Mouse (Mus musculus) kidney, adult 11 months (tissue): ENCODE measurements at regions not wholly inside any gene's neighbourhood (a gene's known extent, or its start where the extent isn't known, plus 50 kb on each side); places are given as distances from the start of the nearest gene placed in this dataset.
"Not testable (repeated sequence)": the region's sequence is repeated elsewhere in the genome, so short reads cannot be mapped to it uniquely, and the experiment has no call there.

Source experiments
- DNase-seq: peaks from one replicate; pipeline ENCODE4 v3.0.0; 2022

DNA sequence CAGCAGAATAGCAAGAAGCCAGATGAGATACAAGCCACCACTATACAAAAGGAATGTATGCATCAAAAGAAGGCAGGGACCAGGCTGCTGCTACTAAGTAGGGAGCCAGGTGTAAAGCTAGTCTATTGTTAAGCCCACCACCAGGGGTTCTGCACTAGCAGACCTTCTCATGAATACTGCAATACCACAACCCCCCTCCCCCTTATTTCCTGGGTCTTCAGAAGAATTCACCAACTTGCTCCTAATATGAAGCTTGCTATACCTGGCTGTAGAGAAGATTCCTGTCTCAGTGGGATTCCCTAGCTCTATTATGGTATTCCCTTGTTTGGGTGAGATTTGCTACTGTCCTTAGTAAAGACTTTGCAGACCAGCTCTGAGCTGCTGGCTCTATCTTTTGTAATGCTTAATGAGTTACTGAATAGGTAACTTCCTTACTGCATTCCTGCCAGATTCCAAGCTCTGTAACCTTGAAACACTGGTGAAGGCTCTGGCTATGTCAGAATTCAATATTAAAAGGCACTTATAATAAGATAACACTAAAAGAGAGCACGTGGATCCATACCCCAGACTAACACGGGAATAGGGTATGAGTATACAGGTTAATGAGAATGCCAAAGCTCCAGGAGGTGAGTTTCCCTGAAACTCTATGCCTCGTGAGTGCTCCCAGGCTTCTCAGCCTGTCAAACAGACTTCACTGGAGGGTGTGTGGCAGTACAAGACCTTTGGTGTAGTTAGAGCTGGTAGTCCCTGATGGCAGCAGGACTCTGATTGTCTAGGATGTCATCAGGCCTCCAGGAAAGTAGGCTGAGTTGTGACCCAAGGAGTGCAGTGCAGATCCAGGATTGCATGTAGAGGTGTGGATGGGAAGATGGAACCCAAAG lies 455.5 kb downstream of the Plxdc2 start:
- DNase-seq = not testable (repeated sequence)

GRCm38 (mm10) chr2:16820442-16820841 lies 464.3 kb downstream of the Plxdc2 start:
- no peak for DNase-seq

GRCm38 (mm10) chr2:16824681-16825230 lies 468.7 kb downstream of the Plxdc2 start:
- no peak for DNase-seq

- DNase-seq = no peak
These were observed 471.2 kb downstream of the Plxdc2 start for GRCm38 (mm10) chr2:16827266-16827665.

GRCm38 (mm10) chr2:16835960-16836359 lies 479.9 kb downstream of the Plxdc2 start:
- DNase-seq = no peak

GRCm38 (mm10) chr2:16838718-16839117 lies 482.6 kb downstream of the Plxdc2 start:
- DNase-seq = no peak

DNA sequence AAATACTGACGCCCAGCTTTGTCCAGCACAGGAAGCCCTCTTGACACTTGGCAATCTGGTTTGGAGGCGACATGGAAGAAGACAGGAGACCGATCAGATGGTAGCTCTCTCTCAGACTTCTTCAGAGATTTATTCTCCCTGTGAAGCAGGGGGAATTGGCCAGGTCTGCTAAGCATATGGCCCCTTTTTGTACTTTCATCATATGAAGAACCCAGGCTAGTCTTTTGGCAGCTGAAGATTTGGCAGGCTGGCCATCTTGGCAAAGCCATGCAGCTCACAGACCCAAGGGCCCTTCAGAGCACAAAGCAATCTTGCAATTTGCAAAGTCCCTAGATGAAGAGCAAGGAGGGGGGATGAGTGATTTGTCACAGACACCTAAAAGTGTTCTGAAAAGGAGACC lies 493.8 kb downstream of the Plxdc2 start:
- DNase-seq = no peak

DNA sequence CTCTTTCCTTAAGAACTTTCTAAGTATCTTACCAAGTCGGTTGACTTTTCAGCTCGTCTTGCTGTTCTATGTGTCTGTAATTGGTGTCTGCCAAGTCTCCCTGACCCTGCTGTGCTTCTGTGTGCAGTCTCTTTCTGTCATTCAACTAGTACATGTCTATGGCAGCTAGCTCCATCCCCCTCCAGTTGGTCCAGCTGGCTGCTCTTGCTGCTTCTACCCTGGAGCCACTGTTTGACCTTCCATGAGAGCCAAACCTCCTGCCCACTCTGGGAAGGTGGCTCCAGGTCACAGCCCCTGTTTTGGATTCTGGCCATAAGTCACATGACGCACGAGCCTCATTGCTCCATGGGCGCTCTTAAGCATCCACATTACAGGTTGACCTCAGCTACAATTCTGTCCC lies 504.0 kb downstream of the Plxdc2 start:
- DNase-seq = peak; percentile 44

- DNase-seq = no peak
These were observed 510.2 kb downstream of the Plxdc2 start for GRCm38 (mm10) chr2:16866163-16866852.

DNA sequence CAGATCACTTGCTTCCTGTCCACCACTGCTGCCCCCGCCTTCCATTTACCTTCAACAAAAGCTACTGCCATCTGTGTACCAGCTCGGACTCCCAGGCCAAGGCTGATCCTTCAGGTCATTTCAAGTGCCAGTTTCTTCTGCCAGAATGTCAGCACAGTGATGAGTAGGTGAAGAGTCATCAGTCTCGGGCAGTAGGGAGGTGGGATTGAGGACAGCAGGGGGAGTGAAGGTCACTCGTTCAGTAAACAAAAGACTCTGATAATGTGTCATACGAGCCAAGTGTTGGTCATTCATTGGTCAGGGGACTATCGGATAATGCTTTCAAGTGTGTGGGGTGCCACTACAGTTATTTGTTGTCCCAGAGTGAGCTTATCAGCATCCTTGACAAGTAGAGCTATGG lies 536.3 kb downstream of the Plxdc2 start:
- not testable (repeated sequence) for DNase-seq

DNA sequence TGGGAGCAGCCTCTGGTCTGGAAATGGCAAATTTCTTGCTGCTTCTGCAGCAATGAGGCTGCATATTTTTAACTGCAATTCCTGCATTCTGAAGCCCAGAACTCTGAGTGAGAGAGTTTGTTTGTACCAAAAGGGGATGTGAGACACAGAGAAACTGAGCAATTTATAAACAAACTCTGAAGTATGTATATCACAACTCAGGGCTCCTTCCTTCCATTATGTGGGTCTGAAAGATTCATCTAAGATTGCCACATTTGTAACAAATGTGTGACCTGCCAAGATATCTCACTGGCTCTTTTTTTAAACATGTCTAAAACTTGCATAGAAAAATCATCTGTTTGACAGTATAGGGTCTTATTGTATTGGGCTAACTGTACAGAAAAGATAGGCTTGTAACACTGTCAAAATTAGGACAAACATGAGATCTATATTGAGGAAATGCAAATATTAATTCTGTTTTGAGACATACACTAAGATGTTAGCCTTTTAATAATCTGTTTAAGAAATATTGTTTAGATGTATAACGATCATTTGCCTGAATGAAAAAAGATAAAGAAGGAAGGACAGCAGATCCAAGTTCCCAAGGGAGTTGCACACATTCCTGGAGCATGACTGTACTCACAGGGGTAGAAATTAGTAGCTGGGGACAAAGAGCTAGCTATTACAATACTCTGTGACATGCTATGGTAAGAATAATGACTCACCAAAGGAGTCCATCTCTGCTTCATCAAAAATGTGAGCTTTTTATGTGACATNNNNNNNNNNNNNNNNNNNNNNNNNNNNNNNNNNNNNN lies 553.3 kb downstream of the Plxdc2 start:
- DNase-seq = no peak

DNA sequence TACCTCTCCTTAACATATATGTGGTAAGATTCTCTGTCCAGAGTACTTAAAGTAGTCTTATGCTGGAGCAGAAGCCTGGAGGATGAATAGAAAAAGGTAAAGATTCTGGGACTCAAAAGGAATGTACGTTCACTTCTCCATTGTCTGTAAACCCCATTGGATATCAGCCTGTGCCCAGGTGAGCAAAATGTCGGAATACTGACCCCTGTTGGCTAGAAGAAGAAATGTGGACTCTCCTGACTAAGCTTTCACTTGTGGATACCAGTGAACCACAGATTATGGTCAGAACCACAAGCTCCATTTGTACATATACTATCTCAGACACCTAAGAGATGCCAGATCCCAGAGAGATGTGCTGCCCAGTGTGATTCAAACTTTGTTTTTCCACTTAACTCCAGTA lies 558.5 kb downstream of the Plxdc2 start:
- no peak for DNase-seq

DNA sequence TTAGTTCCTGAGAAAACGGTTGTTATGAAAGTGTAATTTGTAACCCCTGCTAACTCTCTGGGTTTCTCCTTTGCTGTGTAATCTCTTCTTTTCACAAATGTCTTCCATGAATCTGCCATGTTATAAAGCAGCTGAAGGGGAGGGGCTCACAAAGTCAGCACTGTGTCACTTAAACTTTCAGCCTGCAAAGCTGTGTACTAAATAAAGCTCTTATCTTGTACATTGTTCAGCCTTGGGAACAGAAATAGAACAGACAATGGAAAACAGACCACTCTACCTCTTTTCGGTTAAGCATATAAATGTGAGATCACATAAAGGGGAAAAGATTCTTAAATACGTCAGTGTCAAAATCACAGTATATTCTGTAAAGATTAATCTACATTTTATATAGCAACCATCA lies 573.9 kb downstream of the Plxdc2 start:
- no peak for DNase-seq

DNA sequence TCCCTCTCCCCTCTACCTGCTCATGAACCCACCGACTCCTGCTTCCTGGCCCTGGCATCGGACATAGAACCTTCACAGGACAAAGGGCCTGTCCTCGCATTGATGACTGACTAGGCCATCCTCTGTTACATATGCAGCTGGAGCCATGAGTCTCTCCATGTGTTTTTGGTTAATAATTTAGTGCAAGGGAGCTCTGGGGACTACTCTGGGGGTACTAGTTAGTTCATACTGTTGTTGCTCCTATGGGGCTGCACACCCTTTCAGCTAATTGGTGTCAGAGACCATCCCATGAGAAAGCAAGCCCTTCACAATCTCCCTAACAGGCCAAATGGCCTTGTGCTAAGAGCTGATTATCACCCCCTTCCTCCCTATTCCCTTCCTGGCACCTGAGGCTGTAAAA lies 603.3 kb downstream of the Plxdc2 start:
- no peak for DNase-seq

DNA sequence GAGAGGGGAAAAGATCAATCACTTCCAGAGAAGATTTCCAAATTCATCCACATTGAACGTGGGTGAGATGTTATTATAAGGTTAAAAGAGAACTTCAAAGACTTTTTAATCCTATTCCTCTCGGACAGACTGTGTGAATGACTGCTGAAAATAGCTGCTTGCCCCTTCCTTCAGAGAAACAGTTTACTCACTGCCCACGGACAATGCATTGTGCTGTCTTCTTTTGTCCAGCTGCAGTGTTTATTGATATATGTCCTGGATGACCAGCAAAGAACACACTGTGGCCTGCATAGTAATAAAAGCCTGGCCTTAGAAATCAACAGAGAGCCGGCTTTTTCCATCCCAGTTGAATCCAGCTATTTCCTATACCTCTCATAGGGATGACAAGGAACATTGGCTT lies 621.3 kb downstream of the Plxdc2 start:
- DNase-seq = no peak

GRCm38 (mm10) chr2:16982823-16983222 lies 626.7 kb downstream of the Plxdc2 start:
- no peak for DNase-seq

DNA sequence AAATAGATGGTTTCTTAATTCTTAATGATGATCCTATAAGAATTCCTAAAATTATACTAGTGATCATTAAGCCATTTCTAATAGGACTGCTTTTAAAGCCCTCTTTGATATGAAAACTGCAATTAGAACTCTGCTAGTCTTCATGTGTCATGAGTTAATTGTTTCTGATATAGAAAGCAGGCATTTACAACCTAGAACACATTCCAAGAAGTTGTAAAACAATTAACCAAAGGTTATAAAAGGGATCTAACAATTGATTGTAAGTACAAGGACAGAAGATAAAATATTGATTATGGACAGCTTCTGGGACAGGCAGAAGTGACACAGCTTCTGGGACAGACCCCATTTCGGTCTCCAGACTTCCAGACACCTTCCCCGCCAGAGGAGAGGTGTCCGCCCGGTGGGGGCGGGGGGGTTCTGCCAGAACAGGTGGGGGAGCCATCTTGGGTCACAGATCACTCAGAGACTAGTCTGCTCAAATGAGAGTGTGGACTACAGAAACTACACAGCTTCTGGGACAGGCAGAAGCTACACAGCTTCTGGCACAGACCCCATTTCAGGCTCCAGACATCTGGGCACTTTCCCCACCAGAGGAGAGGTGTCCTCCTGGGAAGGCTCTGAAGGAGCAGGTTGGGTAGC lies 627.6 kb downstream of the Plxdc2 start:
- no peak for DNase-seq
